Mouse (Mus musculus): ENCODE data around the gene Stk19.
A peak's percentile ranks its signal among the peaks of the same experiment; 100 is the strongest.
"Not testable (repeated sequence)": the region's sequence is repeated elsewhere in the genome, so short reads cannot be mapped to it uniquely, and the experiment has no call there.

The Stk19 gene

GRCm38 (mm10) chr17:34840736-34841307 lies 4.1 kb upstream of the Stk19 start:
- no peak for DNase-seq (ENCODE audit: low read depth)

DNA sequence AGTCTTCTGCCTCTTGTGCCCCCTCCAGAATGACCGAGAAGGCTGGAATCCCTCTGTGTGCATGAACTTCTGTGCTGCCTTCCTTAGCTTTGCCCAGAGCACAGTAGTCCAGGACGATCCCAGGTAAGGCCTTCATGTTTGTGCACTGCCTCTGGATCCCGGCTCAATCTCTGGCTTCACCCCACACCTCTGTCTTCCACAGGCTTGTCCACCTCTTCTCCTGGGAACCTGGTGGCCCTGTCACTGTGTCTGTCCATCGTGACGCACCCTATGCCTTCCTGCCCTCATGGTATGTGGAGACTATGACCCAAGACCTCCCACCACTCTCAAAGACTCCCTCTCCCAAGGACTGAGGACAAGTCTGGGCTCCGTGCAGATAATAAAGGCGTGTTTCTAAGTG lies 2.0 kb upstream of the Stk19 start:
- DNase-seq (ENCODE audit: low read depth) = no peak

GRCm38 (mm10) chr17:34837464-34838324 lies 949 bp upstream of the Stk19 start:
- DNase-seq (ENCODE audit: low read depth) = no peak

- no peak for DNase-seq (ENCODE audit: low read depth)
These were observed 440 bp downstream of the Stk19 start for GRCm38 (mm10) chr17:34836155-34836855.

DNA sequence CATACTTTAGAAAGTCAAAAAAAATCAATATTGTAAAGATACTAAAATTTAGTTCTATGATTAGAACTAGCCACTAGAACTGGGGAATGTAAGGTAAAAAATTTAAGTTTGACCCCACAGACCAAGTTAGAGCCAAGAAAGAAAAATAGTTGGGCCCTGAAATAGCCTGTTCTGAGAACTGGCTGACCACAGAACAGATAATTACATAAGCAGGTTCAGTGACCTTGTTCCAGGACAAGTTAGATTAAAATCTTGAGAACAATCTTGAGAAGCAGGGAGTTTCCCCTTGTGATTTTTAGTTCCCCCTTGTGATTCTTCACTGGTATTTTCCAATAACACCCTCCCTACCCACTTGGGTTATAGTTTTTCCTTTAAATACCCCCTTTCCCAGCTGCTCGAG lies 6.0 kb downstream of the Stk19 start:
- not testable (repeated sequence) for DNase-seq (ENCODE audit: low read depth)

DNA sequence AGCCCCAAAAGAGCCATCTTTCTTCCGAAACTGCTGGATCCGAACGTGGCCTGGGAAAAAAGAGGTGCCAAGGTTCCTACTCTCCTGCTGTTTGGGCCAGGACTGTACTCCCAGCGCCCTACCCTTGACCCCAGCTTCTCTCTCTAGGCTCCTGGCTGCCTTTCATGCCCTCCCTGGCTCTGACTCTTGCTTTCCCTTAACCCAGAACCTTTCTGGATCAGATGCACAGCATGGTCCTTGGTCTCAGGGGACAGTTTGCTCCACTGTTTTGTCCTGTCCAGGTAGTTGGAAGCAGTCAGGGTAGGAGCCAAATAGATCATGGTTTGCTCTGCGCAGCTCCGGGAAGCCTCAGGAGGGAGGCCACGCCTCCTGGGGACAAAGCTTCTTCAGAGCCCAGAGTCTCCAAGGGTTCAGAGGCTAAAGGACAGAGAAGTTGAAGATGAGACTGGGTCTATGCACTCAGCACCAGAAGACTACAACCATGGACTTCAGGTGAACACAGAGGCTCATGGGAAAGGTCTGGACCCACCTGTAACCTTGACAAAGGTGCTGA lies 21.9 kb downstream of the Stk19 start:
- DNase-seq (ENCODE audit: low read depth) = no peak

DNA sequence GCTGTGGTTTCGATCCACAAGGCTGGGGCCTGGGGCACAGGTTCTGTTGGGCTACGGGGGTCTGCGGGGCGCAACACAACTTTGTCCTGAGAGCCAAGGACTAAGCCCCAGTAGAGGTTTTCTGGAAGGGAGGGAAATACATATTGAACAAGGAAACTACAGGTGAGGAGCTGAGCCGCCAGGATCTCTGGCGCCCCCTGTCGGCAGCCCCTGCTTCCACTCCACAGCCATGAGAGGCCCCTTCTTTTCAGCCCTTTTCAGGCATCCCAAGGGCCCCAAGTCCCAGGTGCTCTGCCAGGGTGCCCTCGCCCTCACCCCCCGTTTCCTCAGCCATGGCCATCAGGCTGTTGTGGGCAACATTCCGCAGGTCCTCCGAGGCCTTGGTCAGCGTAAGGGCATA lies 23.0 kb downstream of the Stk19 start:
- DNase-seq (ENCODE audit: low read depth) = not testable (repeated sequence)

- DNase-seq (ENCODE audit: low read depth) = no peak
These were observed 25.5 kb downstream of the Stk19 start for GRCm38 (mm10) chr17:34811275-34811674.

DNA sequence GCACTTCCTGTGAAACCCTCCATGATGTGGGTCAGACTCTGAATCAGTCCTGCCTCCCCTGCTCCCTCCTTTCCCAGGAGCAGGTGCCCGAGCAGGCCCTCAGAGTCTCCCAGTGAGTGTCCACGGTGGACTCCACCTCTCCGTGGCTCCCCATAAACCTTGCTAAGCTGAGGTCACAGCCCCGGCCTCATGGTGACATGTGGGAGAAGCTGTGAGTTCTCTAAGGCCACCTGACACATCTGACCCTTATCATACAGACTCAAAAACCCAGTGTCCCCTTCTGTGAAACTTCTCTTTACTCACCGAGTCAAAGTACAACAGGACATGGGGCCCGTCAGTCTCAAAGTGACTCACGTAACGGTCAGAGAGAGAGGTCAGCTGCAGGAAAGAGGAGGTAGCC lies 25.9 kb downstream of the Stk19 start:
- not testable (repeated sequence) for DNase-seq (ENCODE audit: low read depth)

DNA sequence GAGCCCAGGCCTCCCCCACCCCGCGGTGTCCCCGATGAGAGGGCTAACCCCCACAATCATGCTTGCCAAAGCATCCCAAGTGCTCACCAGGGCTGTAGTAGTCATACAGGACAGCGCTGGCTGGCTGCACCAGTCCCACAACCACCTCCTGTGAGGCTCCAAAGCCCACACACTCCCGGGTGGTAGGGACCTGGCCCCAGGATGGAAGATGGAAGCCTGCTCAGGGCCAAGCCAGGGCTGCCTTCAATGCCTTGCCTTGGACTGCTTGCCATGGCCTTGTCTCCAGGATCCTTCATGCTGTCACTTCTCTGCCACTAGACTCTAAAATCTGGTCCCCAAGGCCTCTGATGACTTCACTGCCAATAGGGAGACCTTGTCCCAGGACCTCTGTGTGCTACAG lies 26.3 kb downstream of the Stk19 start:
- DNase-seq (ENCODE audit: low read depth) = not testable (repeated sequence)

- no peak for DNase-seq (ENCODE audit: low read depth)
These were observed 28.0 kb downstream of the Stk19 start for GRCm38 (mm10) chr17:34808599-34809205.

DNA sequence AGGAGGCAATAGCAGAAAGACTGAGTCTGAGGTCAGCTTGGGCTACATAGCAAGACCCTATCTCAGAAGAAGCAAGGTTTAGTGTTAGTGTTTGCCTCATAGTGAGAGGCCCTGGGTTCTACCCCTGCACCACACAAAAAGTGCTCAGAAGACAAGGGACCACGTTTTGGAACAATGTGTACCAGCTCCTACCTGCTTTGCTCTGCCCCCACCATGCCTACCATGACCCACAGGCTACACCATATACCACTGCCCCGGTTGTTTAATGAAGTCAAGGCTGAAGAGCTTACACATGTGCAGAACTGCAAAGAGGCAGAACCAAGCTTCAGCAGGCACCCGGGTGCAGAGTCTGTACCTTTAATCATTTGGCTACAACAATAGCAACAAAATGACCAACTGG lies 29.6 kb downstream of the Stk19 start:
- no peak for DNase-seq (ENCODE audit: low read depth)

- peak; percentile 6 for DNase-seq (ENCODE audit: low read depth)
These were observed 31.7 kb downstream of the Stk19 start for GRCm38 (mm10) chr17:34804871-34805562.

GRCm38 (mm10) chr17:34804301-34804700 lies 32.4 kb downstream of the Stk19 start, which contains the start of gene Cyp21a1:
Cyp21a1 (minus strand) TSS chr17:34804561.
- DNase-seq (ENCODE audit: low read depth) = not testable (repeated sequence)

GRCm38 (mm10) chr17:34803367-34803766 lies 33.4 kb downstream of the Stk19 start:
- not testable (repeated sequence) for DNase-seq (ENCODE audit: low read depth)

DNA sequence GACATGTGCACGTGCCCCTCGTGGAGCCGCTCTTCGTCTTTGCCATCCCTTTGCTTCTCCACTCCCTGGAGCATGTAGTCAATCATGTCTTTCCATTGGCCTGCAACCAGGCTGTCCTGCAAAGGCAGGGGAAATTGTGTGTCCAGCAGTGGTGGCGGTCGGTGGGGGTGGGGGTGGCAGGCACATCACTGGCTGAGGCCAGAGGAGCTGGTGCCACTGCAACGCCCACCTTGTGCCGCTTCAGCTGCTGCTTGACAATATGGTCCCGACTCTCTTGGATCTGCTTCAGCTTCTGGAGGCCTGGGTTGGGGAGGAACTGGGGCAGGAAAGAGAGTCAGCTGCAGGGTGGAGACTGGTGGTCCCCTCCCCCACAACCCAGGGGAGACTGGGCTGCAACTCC lies 34.0 kb downstream of the Stk19 start:
- DNase-seq (ENCODE audit: low read depth) = not testable (repeated sequence)

DNA sequence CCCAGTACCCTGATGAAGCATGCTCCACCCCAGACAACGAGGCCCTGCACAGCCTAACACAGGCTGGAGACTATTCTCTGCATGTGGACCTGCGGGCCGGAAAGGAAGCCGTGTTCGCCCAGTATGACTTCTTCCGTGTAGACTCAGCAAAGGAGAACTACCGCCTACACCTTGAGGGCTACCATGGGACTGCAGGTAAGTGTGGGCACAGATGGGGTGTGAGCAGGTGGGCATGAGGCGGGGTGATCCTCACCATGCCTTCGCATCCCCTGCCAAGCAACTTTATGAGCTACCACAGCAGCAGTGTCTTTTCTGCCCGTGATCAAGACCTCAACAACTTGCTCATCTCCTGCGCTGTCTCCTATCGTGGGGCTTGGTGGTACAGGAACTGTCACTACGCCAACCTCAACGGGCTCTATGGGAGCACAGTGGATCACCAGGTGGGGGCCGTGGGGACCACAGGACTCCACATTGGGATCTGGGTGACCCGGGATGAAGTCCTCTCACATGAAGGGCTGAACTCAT lies 35.9 kb downstream of the Stk19 start:
- DNase-seq (ENCODE audit: low read depth) = not testable (repeated sequence)

DNA sequence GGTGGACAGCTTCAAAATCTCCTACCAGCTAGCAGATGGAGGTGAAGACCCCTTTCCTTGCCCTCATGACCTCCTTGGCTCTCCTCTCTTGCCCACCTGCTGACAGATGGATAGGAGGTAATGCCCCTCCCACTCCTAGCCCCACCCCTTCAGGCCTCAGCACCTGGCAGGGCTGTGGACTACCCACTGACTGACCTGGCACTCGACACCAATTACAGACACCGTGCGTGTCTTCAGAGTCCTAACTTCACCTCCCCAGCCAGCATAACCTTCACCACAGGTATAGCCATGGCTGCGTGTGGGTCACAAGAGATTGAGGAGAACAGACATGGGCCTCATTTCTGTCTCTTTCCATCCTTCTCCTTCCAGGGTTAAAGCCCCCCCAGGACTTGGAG lies 37.2 kb downstream of the Stk19 start:
- no peak for DNase-seq (ENCODE audit: low read depth)

DNA sequence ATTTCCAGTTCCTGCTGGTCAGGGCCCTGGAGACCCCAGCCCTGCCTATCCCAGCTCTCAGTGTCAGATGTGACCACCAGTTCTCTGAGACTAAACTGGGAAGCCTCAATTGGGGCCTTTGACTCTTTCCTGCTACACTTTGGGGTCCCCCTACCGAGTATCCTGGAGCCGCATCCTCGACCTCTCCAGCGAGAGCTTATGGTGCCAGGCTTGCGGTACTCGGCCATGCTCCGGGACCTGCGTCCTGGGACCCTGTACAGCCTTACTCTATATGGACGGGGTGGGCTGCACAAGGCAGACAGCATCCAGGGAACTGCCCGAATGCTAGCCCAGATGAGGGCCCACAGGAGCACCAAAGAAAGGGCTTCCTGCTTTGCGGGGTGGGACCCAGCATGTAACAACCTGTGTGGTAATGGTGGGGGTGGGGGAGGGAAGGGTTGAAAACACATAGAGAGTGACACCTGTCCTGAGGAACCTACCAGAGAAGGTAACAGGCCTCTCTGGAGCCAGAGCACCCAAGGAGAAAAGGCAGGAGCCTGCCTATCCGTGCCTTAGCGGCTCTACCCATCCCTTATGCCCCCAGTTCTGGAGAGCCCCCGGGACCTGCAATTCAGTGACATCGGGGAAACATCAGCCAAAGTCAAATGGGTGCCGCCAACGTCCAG lies 37.7 kb downstream of the Stk19 start:
- no peak for DNase-seq (ENCODE audit: low read depth)

DNA sequence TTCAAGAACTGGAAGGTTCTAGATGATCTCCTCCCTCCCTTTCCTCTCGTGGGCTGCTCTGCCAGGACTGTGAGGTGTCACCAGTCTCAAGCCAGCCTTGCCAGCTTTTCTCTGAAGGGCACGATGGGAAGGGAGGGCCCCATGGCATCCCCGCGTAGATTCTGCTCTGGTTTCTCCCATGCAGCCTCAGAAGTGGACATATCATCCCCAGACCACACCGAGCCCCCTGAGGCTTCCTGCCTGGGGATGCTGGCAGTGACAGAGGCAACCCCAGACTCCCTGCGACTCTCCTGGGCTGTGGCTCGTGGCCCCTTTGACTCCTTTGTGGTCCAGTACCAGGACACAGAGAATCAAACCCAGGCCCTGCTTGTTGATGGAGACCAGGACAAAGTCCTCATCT lies 38.7 kb downstream of the Stk19 start:
- not testable (repeated sequence) for DNase-seq (ENCODE audit: low read depth)
